Mouse (Mus musculus): Measurements from ENCODE around the gene Ppp1r11. TPM values are rescaled to one million over a fixed set of nuclear protein-coding genes. Genes with fewer than 3 reads are reported as not detected.

Gene Ppp1r11
- 163 TPM for polyA plus RNA-seq (2014; fragmentation: Illumina TruSeq; extraction: RNeasy Lipid Tissue Mini Kit (QIAGEN cat#74804); ENCODE audit: low read depth, low replicate concordance)

GRCm38 (mm10) chr17:36950981-36951947 is at the start of gene Ppp1r11:
Gene Ppp1r11, minus strand, starts transcription at chr17:36951741.

GRCm38 (mm10) chr17:37000863-37001262 is 49.3 kb upstream of the Ppp1r11 start, which contains the start of gene Zfp57:
Gene Zfp57, plus strand, starts transcription at chr17:37001163.

GRCm38 (mm10) chr17:36989437-36989836 is 37.9 kb upstream of the Ppp1r11 start, which contains the start of gene H2-M5:
Gene H2-M5, minus strand, starts transcription at chr17:36989537.

GRCm38 (mm10) chr17:36981221-36981813 is 29.8 kb upstream of the Ppp1r11 start, which contains the start of gene 2410137M14Rik:
Gene 2410137M14Rik, minus strand, starts transcription at chr17:36981237.

GRCm38 (mm10) chr17:36957999-36958743 is 6.6 kb upstream of the Ppp1r11 start, which contains the start of the genes Znrd1 and Znrd1as:
Gene Znrd1, minus strand, starts transcription at chr17:36958559.
Gene Znrd1as, plus strand, starts transcription at chr17:36958592.

GRCm38 (mm10) chr17:36942791-36943471 is 8.6 kb downstream of the Ppp1r11 start, which contains the start of gene Rnf39:
Gene Rnf39, plus strand, starts transcription at chr17:36942918.

Other genes starting within 250 kb of the Ppp1r11 start
- gene H2-M10.5, start 178.8 kb downstream of the Ppp1r11 start, polyA plus RNA-seq (2014; fragmentation: Illumina TruSeq; extraction: RNeasy Lipid Tissue Mini Kit (QIAGEN cat#74804); ENCODE audit: low read depth, low replicate concordance) = not detected
- not detected for gene H2-M10.6, start 139.6 kb downstream of the Ppp1r11 start, polyA plus RNA-seq (2014; fragmentation: Illumina TruSeq; extraction: RNeasy Lipid Tissue Mini Kit (QIAGEN cat#74804); ENCODE audit: low read depth, low replicate concordance)
- gene Trim26, start 114.6 kb downstream of the Ppp1r11 start, polyA plus RNA-seq (2014; fragmentation: Illumina TruSeq; extraction: RNeasy Lipid Tissue Mini Kit (QIAGEN cat#74804); ENCODE audit: low read depth, low replicate concordance) = 21.2 TPM
- gene Trim15, start 84.5 kb downstream of the Ppp1r11 start, polyA plus RNA-seq (2014; fragmentation: Illumina TruSeq; extraction: RNeasy Lipid Tissue Mini Kit (QIAGEN cat#74804); ENCODE audit: low read depth, low replicate concordance) = not detected
- gene Trim10, start 82.2 kb downstream of the Ppp1r11 start, polyA plus RNA-seq (2014; fragmentation: Illumina TruSeq; extraction: RNeasy Lipid Tissue Mini Kit (QIAGEN cat#74804); ENCODE audit: low read depth, low replicate concordance) = not detected
- gene Trim40, start 61.6 kb downstream of the Ppp1r11 start, polyA plus RNA-seq (2014; fragmentation: Illumina TruSeq; extraction: RNeasy Lipid Tissue Mini Kit (QIAGEN cat#74804); ENCODE audit: low read depth, low replicate concordance) = not detected
- gene Trim31, start 53.6 kb downstream of the Ppp1r11 start, polyA plus RNA-seq (2014; fragmentation: Illumina TruSeq; extraction: RNeasy Lipid Tissue Mini Kit (QIAGEN cat#74804); ENCODE audit: low read depth, low replicate concordance) = not detected
- gene Rnf39, start 8.8 kb downstream of the Ppp1r11 start, polyA plus RNA-seq (2014; fragmentation: Illumina TruSeq; extraction: RNeasy Lipid Tissue Mini Kit (QIAGEN cat#74804); ENCODE audit: low read depth, low replicate concordance) = not detected
- 36.6 TPM for gene Znrd1, start 6.8 kb upstream of the Ppp1r11 start, polyA plus RNA-seq (2014; fragmentation: Illumina TruSeq; extraction: RNeasy Lipid Tissue Mini Kit (QIAGEN cat#74804); ENCODE audit: low read depth, low replicate concordance)
- 458 TPM for gene Znrd1as, start 6.9 kb upstream of the Ppp1r11 start, polyA plus RNA-seq (2014; fragmentation: Illumina TruSeq; extraction: RNeasy Lipid Tissue Mini Kit (QIAGEN cat#74804); ENCODE audit: low read depth, low replicate concordance)
- 0.97 TPM for gene 2410137M14Rik, start 29.5 kb upstream of the Ppp1r11 start, polyA plus RNA-seq (2014; fragmentation: Illumina TruSeq; extraction: RNeasy Lipid Tissue Mini Kit (QIAGEN cat#74804); ENCODE audit: low read depth, low replicate concordance)
- gene H2-M5, start 37.8 kb upstream of the Ppp1r11 start, polyA plus RNA-seq (2014; fragmentation: Illumina TruSeq; extraction: RNeasy Lipid Tissue Mini Kit (QIAGEN cat#74804); ENCODE audit: low read depth, low replicate concordance) = 0.97 TPM
- gene Zfp57, start 49.4 kb upstream of the Ppp1r11 start, polyA plus RNA-seq (2014; fragmentation: Illumina TruSeq; extraction: RNeasy Lipid Tissue Mini Kit (QIAGEN cat#74804); ENCODE audit: low read depth, low replicate concordance) = 27.4 TPM
- gene Mog, start 71.7 kb upstream of the Ppp1r11 start, polyA plus RNA-seq (2014; fragmentation: Illumina TruSeq; extraction: RNeasy Lipid Tissue Mini Kit (QIAGEN cat#74804); ENCODE audit: low read depth, low replicate concordance) = not detected
- gene Gabbr1, start 94.2 kb upstream of the Ppp1r11 start, polyA plus RNA-seq (2014; fragmentation: Illumina TruSeq; extraction: RNeasy Lipid Tissue Mini Kit (QIAGEN cat#74804); ENCODE audit: low read depth, low replicate concordance) = 10.9 TPM
- gene Olfr90, start 136.8 kb upstream of the Ppp1r11 start, polyA plus RNA-seq (2014; fragmentation: Illumina TruSeq; extraction: RNeasy Lipid Tissue Mini Kit (QIAGEN cat#74804); ENCODE audit: low read depth, low replicate concordance) = not detected
- gene Olfr91, start 146.5 kb upstream of the Ppp1r11 start, polyA plus RNA-seq (2014; fragmentation: Illumina TruSeq; extraction: RNeasy Lipid Tissue Mini Kit (QIAGEN cat#74804); ENCODE audit: low read depth, low replicate concordance) = 0.07 TPM
- gene Olfr92, start 168.3 kb upstream of the Ppp1r11 start, polyA plus RNA-seq (2014; fragmentation: Illumina TruSeq; extraction: RNeasy Lipid Tissue Mini Kit (QIAGEN cat#74804); ENCODE audit: low read depth, low replicate concordance) = not detected
- gene Olfr93, start 209.8 kb upstream of the Ppp1r11 start, polyA plus RNA-seq (2014; fragmentation: Illumina TruSeq; extraction: RNeasy Lipid Tissue Mini Kit (QIAGEN cat#74804); ENCODE audit: low read depth, low replicate concordance) = 0.90 TPM
- not detected for gene Ubd, start 242.2 kb upstream of the Ppp1r11 start, polyA plus RNA-seq (2014; fragmentation: Illumina TruSeq; extraction: RNeasy Lipid Tissue Mini Kit (QIAGEN cat#74804); ENCODE audit: low read depth, low replicate concordance)
- gene Olfr94, start 249.3 kb upstream of the Ppp1r11 start, polyA plus RNA-seq (2014; fragmentation: Illumina TruSeq; extraction: RNeasy Lipid Tissue Mini Kit (QIAGEN cat#74804); ENCODE audit: low read depth, low replicate concordance) = not detected